Mouse (Mus musculus) liver, embryonic 11.5 days (tissue): ENCODE results near the gene Slc2a3. TPM values are rescaled to one million over a fixed set of nuclear protein-coding genes. Genes with fewer than 3 reads are reported as not detected.

Experiments used
- ATAC-seq: fragments of 200-750 bp; cut with Nextera tagmentation; replicated peaks from 2 replicates; pipeline ENCODE4 v1.8.0; 2017; ENCODE audit warnings: moderate number of reproducible peaks, mild to moderate bottlenecking, moderate TSS enrichment, moderate library complexity; ENCODE audit not compliant: low FRiP score
- DNase-seq: peaks from one replicate; pipeline ENCODE4 v3.0.0-alpha.2; 2017; ENCODE audit warnings: low spot score
- H3K27ac ChIP-seq: fragments of 300-500 bp; sonication (generic); 2 replicates; pipeline ENCODE4 v1.5.1; 2014; ENCODE audit warnings: mild to moderate bottlenecking, low read depth, low read length, control low read depth
- H3K27me3 ChIP-seq: fragments of 300-500 bp; sonication (generic); replicated peaks from 2 replicates; pipeline ENCODE4 v1.6.1; 2014; ENCODE audit warnings: low read length, mixed read lengths; ENCODE audit not compliant: control insufficient read depth, insufficient read depth
- H3K36me3 ChIP-seq: fragments of 300-500 bp; sonication (generic); 2 replicates; pipeline ENCODE4 v1.6.1; 2014; ENCODE audit warnings: mild to moderate bottlenecking, low read length, moderate library complexity, mixed read lengths; ENCODE audit not compliant: control insufficient read depth, insufficient read depth
- H3K4me1 ChIP-seq: fragments of 300-500 bp; sonication (generic); replicated peaks from 2 replicates; pipeline ENCODE4 v1.6.1; 2014; ENCODE audit warnings: low read length, mixed read lengths; ENCODE audit not compliant: control insufficient read depth, insufficient read depth
- H3K4me2 ChIP-seq: fragments of 300-500 bp; sonication (generic); 2 replicates; pipeline ENCODE4 v1.6.1; 2014; ENCODE audit warnings: mild to moderate bottlenecking, control low read depth, moderate library complexity
- H3K4me3 ChIP-seq: fragments of 300-500 bp; sonication (generic); 2 replicates; pipeline ENCODE4 v1.5.1; 2014; ENCODE audit warnings: low read depth, low read length, control low read depth
- H3K9ac ChIP-seq: fragments of 300-500 bp; sonication (generic); 2 replicates; pipeline ENCODE4 v1.6.1; 2014; ENCODE audit warnings: low read depth, low read length, control low read depth
- H3K9me3 ChIP-seq: fragments of 300-500 bp; sonication (generic); 2 replicates; pipeline ENCODE4 v1.6.1; 2016; ENCODE audit warnings: low read length, inconsistent platforms, mixed read lengths; ENCODE audit not compliant: control insufficient read depth
- WGBS: fragments of 180-500 bp; shearing (Covaris S2); extraction: QIAGEN DNeasy Blood & Tissue Kit; methylation state at CpG from one replicate; pipeline ENCODE4 v1.1.7; 2014; 5-methylcytosine and 5-hydroxymethylcytosine counted together
- polyA plus RNA-seq: library from polyadenylated mRNA; unstranded; fragments of >200 nt; fragmentation: Nextera tagmentation; extraction: Ambion mirVana; gene quantifications from 2 replicates; pipeline ENCODE4 v1.2.1, GENCODE M21; 2014

The Slc2a3 gene
- polyA plus RNA-seq: 59.4 and 66.8 TPM in 2 replicates

- peak; percentile 81 for DNase-seq
- under 1% methylated on average over 46 of the region's 46 CpGs for WGBS
- H3K9me3 ChIP-seq: no peaks in the 10 kb centered on the region
Measured at GRCm38 (mm10) chr6:122801301-122801800, at the start of gene Slc2a3. Gene Slc2a3, minus strand, starts transcription at chr6:122801640.

GRCm38 (mm10) chr6:122843759-122844158, 42.3 kb upstream of the Slc2a3 start:
- Histone ChIP-seq H3K9ac (no peak overlapping the region), H3K4me1 (no peaks in the 10 kb centered on the region), H3K4me3 (no peak overlapping the region), H3K36me3 (no peaks in the 10 kb centered on the region), H3K9me3 (no peaks in the 10 kb centered on the region), H3K4me2 (no peak overlapping the region), H3K27me3 (no peaks in the 10 kb centered on the region), H3K27ac (no peak overlapping the region)
- ATAC-seq: no peak
- DNase-seq: no peak
- WGBS: 77% methylated on average over 6 of the region's 6 CpGs

More at GRCm38 (mm10) chr6:122801301-122801800, at the start of gene Slc2a3:
- peak within 1 kb of the TSS; percentile 82 for H3K27ac ChIP-seq
- H3K4me1 ChIP-seq: 0 out of 2 replicates have a peak, but pooled peaks cover 2% of the 10 kb centered on the region
- H3K9ac ChIP-seq: peak within 1 kb of the TSS; percentile 80
- H3K4me2 ChIP-seq: peak within 1 kb of the TSS; percentile 86
- peak; percentile 82 for ATAC-seq
- no peaks in the 10 kb centered on the region for H3K27me3 ChIP-seq
- H3K4me3 ChIP-seq: peak within 1 kb of the TSS; percentile 61
- no peaks in the 10 kb centered on the region for H3K36me3 ChIP-seq

GRCm38 (mm10) chr6:122837539-122837938, 36.1 kb upstream of the Slc2a3 start:
- Histone ChIP-seq H3K36me3 (peaks cover 22% of the 10 kb centered on the region), H3K9me3 (no peaks in the 10 kb centered on the region), H3K4me3 (no peak overlapping the region), H3K4me2 (no peak overlapping the region), H3K9ac (no peak overlapping the region), H3K27me3 (no peaks in the 10 kb centered on the region), H3K4me1 (no peaks in the 10 kb centered on the region), H3K27ac (no peak overlapping the region)
- ATAC-seq (no peak), DNase-seq (no peak)
- 77% methylated on average over 5 of the region's 5 CpGs for WGBS

GRCm38 (mm10) chr6:122836974-122837373, 35.5 kb upstream of the Slc2a3 start:
- Histone ChIP-seq H3K4me3 (no peak overlapping the region), H3K36me3 (peaks cover 22% of the 10 kb centered on the region), H3K27ac (no peak overlapping the region), H3K9me3 (no peaks in the 10 kb centered on the region), H3K9ac (no peak overlapping the region), H3K4me1 (no peaks in the 10 kb centered on the region), H3K4me2 (no peak overlapping the region), H3K27me3 (no peaks in the 10 kb centered on the region)
- DNase-seq: no peak
- WGBS: 93% methylated on average over 3 of the region's 3 CpGs
- ATAC-seq: no peak

GRCm38 (mm10) chr6:122834365-122834764, 32.9 kb upstream of the Slc2a3 start:
- 61% methylated on average over 4 of the region's 4 CpGs for WGBS
- peaks cover 22% of the 10 kb centered on the region for H3K36me3 ChIP-seq
- no peaks in the 10 kb centered on the region for H3K9me3 ChIP-seq
- H3K27ac ChIP-seq: no peak overlapping the region
- no peak overlapping the region for H3K9ac ChIP-seq
- ATAC-seq: 0 out of 2 replicates have a peak, but pooled peaks have one; percentile 42
- no peak overlapping the region for H3K4me3 ChIP-seq
- no peak overlapping the region for H3K4me2 ChIP-seq
- no peak for DNase-seq
- H3K27me3 ChIP-seq: no peaks in the 10 kb centered on the region
- H3K4me1 ChIP-seq: no peaks in the 10 kb centered on the region

GRCm38 (mm10) chr6:122832880-122833279, 31.4 kb upstream of the Slc2a3 start:
- Histone ChIP-seq H3K4me1 (no peaks in the 10 kb centered on the region), H3K4me3 (no peak overlapping the region), H3K27me3 (no peaks in the 10 kb centered on the region), H3K9ac (no peak overlapping the region), H3K27ac (no peak overlapping the region), H3K9me3 (no peaks in the 10 kb centered on the region), H3K4me2 (no peak overlapping the region), H3K36me3 (peaks cover 19% of the 10 kb centered on the region)
- DNase-seq: no peak
- no peak for ATAC-seq
- 81% methylated on average over 7 of the region's 7 CpGs for WGBS

- DNase-seq (no peak), ATAC-seq (0 out of 2 replicates have a peak, but pooled peaks have one; percentile 21)
- Histone ChIP-seq H3K36me3 (no peaks in the 10 kb centered on the region), H3K4me3 (no peak overlapping the region), H3K4me2 (no peak overlapping the region), H3K9ac (no peak overlapping the region), H3K4me1 (peaks cover 15% of the 10 kb centered on the region), H3K9me3 (no peaks in the 10 kb centered on the region), H3K27me3 (no peaks in the 10 kb centered on the region), H3K27ac (no peak overlapping the region)
- 39% methylated on average over 13 of the region's 13 CpGs for WGBS
Measured at GRCm38 (mm10) chr6:122828086-122828485, 26.6 kb upstream of the Slc2a3 start.

GRCm38 (mm10) chr6:122825923-122826742, 24.7 kb upstream of the Slc2a3 start:
- Histone ChIP-seq H3K27ac (peak overlapping the region; percentile 60), H3K4me2 (peak overlapping the region; percentile 83), H3K9ac (peak overlapping the region; percentile 66), H3K36me3 (no peaks in the 10 kb centered on the region), H3K27me3 (no peaks in the 10 kb centered on the region), H3K4me3 (peak overlapping the region; percentile 49), H3K9me3 (no peaks in the 10 kb centered on the region), H3K4me1 (peaks cover 21% of the 10 kb centered on the region)
- peak; percentile 70 for DNase-seq
- WGBS: 4% methylated on average over 26 of the region's 29 CpGs
- ATAC-seq: peak; percentile 95
